Mouse (Mus musculus) erythroblast, embryonic 14.5 days (primary cell): Measurements from ENCODE around the gene Astn2.

Experiments
- GATA1 ChIP-seq: IDR thresholded peaks from 2 replicates; pipeline ENCODE4 v1.6.1; 2012; ENCODE audit warnings: low read length, inconsistent platforms, mixed read lengths
- TAL1 ChIP-seq: IDR thresholded peaks from 3 replicates; pipeline ENCODE4 v1.6.1; 2012; ENCODE audit warnings: low read length, inconsistent platforms, mixed read lengths

DNA sequence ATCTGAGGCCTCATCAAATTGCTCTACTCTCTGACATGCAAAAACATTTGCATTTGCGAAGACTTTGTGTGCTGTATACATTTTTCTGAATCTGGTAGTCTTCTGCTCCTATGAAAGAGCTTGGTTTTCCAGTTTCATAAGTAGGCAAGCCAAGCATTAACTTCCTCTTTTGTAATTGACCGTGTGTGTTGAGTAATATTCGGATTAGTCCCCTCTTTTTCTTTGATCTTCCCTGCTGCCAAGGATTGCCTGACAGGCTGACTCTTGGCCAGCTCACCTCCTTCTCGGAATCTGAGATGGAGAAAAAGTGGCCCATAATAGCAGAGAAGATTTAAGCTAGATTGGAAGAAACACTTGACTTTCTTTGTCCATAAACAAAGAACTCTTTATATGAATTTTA is 838.9 kb downstream of the Astn2 start:
- TF ChIP-seq GATA1 (no peak), TAL1 (no peak)
